Mouse (Mus musculus) stomach, embryonic 15.5 days (tissue): ENCODE data around the gene Efcab3. TPM values are rescaled to one million over a fixed set of nuclear protein-coding genes. Genes with fewer than 3 reads are reported as not detected.
"Not testable (repeated sequence)": the region's sequence is repeated elsewhere in the genome, so short reads cannot be mapped to it uniquely, and the experiment has no call there.

Experiments used
- ATAC-seq: fragments of 200-750 bp; cut with Nextera tagmentation; 2 replicates; pipeline ENCODE4 v1.8.0; 2017; ENCODE audit warnings: low read depth, moderate number of reproducible peaks, moderate TSS enrichment; ENCODE audit not compliant: insufficient read depth, low FRiP score
- H3K27ac ChIP-seq: fragments of 300-500 bp; sonication (generic); 2 replicates; pipeline ENCODE4 v1.5.1; 2015; ENCODE audit warnings: mild to moderate bottlenecking, inconsistent platforms
- H3K27me3 ChIP-seq: fragments of 300-500 bp; sonication (generic); replicated peaks from 2 replicates; pipeline ENCODE4 v1.6.1; 2015; ENCODE audit warnings: inconsistent platforms
- H3K36me3 ChIP-seq: fragments of 300-500 bp; sonication (generic); 2 replicates; pipeline ENCODE4 v1.6.1; 2015; ENCODE audit warnings: inconsistent platforms
- H3K4me1 ChIP-seq: fragments of 300-500 bp; sonication (generic); 2 replicates; pipeline ENCODE4 v1.6.1; 2015; ENCODE audit warnings: inconsistent platforms
- H3K4me2 ChIP-seq: fragments of 300-500 bp; sonication (generic); 2 replicates; pipeline ENCODE4 v1.6.1; 2015; ENCODE audit warnings: mild to moderate bottlenecking, inconsistent platforms
- H3K4me3 ChIP-seq: fragments of 300-500 bp; sonication (generic); replicated peaks from 2 replicates; pipeline ENCODE4 v1.5.1; 2015; ENCODE audit warnings: inconsistent platforms
- H3K9ac ChIP-seq: fragments of 300-500 bp; sonication (generic); 2 replicates; pipeline ENCODE4 v1.6.1; 2015; ENCODE audit warnings: inconsistent platforms
- H3K9me3 ChIP-seq: fragments of 300-500 bp; sonication (generic); 2 replicates; pipeline ENCODE4 v1.6.1; 2016; ENCODE audit warnings: inconsistent platforms
- WGBS: fragments of 180-500 bp; shearing (Covaris S2); methylation state at CpG from one replicate; pipeline ENCODE4 v1.1.7; 2015; 5-methylcytosine and 5-hydroxymethylcytosine counted together
- polyA plus RNA-seq: library from polyadenylated mRNA; unstranded; fragments of >200 nt; fragmentation: Nextera tagmentation; extraction: Ambion mirVana; gene quantifications from 2 replicates; pipeline ENCODE4 v1.2.1, GENCODE M21; 2015

The Efcab3 gene
- polyA plus RNA-seq = 0.58 TPM in 1 of 2 replicates, not detected in the other

DNA sequence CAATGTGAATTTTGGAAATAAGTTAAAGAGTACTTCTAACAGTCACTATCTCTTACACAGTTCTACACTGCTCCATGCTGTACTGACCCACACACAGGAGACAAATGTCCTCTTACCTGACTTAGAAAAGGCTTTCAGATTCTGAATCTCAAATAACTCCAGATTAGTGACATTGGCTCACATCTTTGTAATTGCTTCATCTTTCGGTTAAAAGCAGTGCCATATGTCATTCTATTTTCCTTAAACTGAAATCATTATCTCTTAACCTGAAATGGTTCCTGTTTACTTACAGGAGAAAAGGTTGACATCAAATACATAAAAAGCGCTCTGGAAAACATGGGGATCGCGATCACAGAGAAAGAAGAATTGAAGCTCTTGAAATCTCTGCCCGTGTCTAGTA, at the start of gene Efcab3:
Gene Efcab3, plus strand, starts transcription at position 301 of the 400 bp plus-strand sequence.
- no peak within 1 kb of the TSS for H3K4me2 ChIP-seq
- H3K36me3 ChIP-seq = no peaks in the 10 kb centered on the region
- 85% methylated on average over 5 of the region's 5 CpGs for WGBS
- no peak within 1 kb of the TSS for H3K9ac ChIP-seq
- no peak for ATAC-seq
- H3K9me3 ChIP-seq = no peaks in the 10 kb centered on the region
- no peak within 1 kb of the TSS for H3K4me3 ChIP-seq
- H3K27ac ChIP-seq = no peak within 1 kb of the TSS
- no peaks in the 10 kb centered on the region for H3K27me3 ChIP-seq
- no peaks in the 10 kb centered on the region for H3K4me1 ChIP-seq

DNA sequence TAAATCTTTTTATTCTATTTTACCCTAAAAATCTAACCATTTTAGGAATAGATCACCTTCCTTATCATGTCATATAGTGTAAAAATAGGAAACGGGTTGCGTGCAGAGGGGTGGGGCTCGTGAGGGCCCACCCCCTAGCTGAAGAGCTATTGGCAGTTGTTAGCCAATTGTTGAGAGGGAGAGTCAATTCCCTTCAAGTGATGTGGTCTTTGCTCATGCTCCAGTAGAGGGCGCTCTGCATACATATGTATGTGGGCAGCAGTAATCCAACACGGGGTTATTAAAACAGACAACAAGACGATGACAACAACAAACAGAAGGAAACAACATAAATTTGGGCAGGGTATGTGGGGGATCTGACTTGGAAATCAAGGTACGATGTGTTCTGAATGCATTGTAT, 42.3 kb upstream of the Efcab3 start:
- Histone ChIP-seq H3K4me1 (no peaks in the 10 kb centered on the region), H3K27me3 (no peaks in the 10 kb centered on the region), H3K4me3 (no peak overlapping the region), H3K9ac (no peak overlapping the region), H3K36me3 (no peaks in the 10 kb centered on the region), H3K4me2 (no peak overlapping the region), H3K9me3 (no peaks in the 10 kb centered on the region), H3K27ac (no peak overlapping the region)
- 72% methylated on average over 7 of the region's 7 CpGs for WGBS
- ATAC-seq = no peak

DNA sequence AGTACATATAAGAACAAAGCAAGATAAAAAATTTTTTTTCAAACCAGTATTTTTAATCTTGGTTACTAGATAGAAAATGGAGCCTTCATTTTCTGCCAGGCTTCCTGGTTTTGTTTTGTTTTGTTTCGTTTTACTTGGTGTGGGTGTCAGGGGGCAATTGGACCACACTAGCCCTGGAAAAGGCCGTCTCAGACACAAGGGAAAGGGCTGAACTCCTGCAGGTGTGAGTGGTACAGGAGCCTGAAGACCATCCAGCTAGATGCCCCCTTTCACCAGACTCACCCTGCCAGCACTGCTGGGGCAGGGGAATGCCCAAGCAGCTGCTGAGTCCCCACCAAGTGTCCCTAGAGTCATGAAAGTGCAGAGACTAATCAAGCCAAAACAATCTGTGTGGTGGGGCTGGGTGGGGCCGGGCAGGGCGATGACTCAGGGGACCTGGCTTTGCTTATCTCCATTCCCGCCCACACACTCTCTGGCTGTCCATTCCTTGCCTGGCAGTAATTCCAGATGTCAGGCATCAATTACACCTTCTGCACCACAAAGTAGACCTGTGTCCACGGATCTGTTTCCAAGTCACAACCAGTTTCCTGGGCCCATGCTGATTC, 34.5 kb upstream of the Efcab3 start:
- Histone ChIP-seq H3K27me3 (no peaks in the 10 kb centered on the region), H3K4me1 (no peaks in the 10 kb centered on the region), H3K4me2 (no peak overlapping the region), H3K36me3 (no peaks in the 10 kb centered on the region), H3K27ac (no peak overlapping the region), H3K9ac (no peak overlapping the region), H3K9me3 (no peaks in the 10 kb centered on the region), H3K4me3 (no peak overlapping the region)
- 32% methylated on average over 6 of the region's 6 CpGs for WGBS
- peak; percentile 94 for ATAC-seq

DNA sequence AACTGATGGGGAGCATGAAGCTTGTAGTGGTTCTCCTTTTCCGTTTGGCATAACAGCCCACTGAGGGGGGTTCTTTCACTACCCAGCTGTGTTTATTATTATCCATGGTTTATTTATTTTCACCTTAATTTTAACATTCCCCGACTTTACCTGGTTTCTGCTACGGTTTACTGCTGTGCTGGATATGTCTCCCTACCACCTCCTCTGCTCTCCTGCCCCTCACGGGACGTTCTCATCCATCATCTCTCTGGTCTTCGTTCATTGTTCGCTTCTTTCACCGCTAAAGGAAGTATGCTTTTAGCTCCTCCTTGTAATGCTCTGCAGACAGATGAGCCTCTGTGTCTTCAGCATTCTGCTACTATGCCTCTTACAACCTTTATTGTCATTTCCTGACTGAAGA, 33.9 kb upstream of the Efcab3 start:
- Histone ChIP-seq H3K9ac (no peak overlapping the region), H3K27ac (no peak overlapping the region), H3K36me3 (no peaks in the 10 kb centered on the region), H3K4me1 (no peaks in the 10 kb centered on the region), H3K27me3 (no peaks in the 10 kb centered on the region), H3K9me3 (no peaks in the 10 kb centered on the region), H3K4me3 (no peak overlapping the region), H3K4me2 (no peak overlapping the region)
- ATAC-seq = no peak
- 36% methylated on average over 8 of the region's 8 CpGs for WGBS

DNA sequence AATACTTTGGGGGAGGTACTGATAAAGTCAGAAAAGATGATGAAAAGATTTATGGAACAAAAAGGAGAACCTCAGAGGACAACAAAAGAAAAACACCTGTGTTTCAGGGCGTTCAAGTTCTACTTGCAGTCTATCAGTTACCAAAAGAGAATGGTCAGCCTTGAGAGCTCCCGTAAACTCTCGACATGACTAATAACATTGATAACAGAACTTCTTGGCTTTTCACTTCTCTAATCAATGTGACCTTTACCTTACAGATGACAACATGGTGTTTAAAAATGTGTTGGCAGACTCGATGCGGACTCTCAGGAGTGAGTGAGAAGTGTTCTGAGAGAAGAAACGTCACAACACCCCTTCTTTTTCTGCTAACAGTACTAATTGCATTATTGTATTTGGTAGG, 33.2 kb upstream of the Efcab3 start:
- Histone ChIP-seq H3K27me3 (no peaks in the 10 kb centered on the region), H3K4me2 (no peak overlapping the region), H3K4me1 (no peaks in the 10 kb centered on the region), H3K9ac (no peak overlapping the region), H3K9me3 (no peaks in the 10 kb centered on the region), H3K4me3 (no peak overlapping the region), H3K27ac (no peak overlapping the region), H3K36me3 (no peaks in the 10 kb centered on the region)
- 54% methylated on average over 6 of the region's 6 CpGs for WGBS
- no peak for ATAC-seq

DNA sequence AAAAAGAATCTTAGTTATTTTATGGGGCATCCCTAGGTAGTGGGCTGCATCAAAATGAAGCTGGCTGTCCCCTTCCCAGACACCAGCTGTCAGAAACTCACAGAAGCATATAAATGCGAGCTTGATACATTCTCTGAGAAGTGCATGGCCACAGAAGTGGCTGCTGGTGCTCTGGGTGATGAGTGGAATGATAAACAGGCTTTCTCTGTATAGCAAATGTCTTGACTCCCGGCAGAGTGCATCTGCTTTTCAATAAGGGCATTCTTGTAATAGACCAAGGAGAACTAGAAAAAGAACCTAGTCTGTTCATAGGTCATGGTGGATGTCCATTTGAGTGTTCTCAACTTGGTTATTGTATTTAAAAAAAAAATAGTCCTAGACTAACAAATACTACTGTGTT, 32.3 kb upstream of the Efcab3 start:
- no peak overlapping the region for H3K9ac ChIP-seq
- no peak for ATAC-seq
- WGBS = 51% methylated on average over 2 of the region's 2 CpGs

DNA sequence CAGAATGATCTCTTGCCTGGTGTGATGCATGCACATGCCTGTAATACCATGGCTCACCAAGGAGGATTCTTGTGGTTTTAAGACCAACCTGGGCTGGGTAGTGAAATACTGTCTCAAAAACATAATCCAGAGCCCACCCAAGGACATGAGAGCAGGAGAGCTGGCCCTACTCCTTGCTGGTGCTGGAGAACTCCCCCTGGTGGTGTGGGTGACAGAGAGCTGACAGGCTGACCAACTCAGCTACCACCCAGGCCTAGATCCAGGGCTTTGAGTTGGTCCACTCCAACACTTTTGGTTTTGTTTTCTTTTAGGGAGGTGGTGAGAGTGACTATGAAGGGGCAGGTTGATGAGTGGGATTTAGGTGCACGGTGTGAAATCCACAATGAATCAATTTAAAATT, 28.3 kb upstream of the Efcab3 start:
- H3K36me3 ChIP-seq = no peaks in the 10 kb centered on the region
- no peaks in the 10 kb centered on the region for H3K4me1 ChIP-seq
- no peak overlapping the region for H3K9ac ChIP-seq
- H3K4me3 ChIP-seq = no peak overlapping the region
- ATAC-seq = no peak
- no peak overlapping the region for H3K4me2 ChIP-seq
- WGBS = 72% methylated on average over 1 of the region's 1 CpGs
- no peak overlapping the region for H3K27ac ChIP-seq
- no peaks in the 10 kb centered on the region for H3K9me3 ChIP-seq
- H3K27me3 ChIP-seq = no peaks in the 10 kb centered on the region

More for the DNA sequence above, 32.3 kb upstream of the Efcab3 start:
- no peaks in the 10 kb centered on the region for H3K9me3 ChIP-seq
- H3K4me1 ChIP-seq = no peaks in the 10 kb centered on the region
- no peaks in the 10 kb centered on the region for H3K36me3 ChIP-seq
- H3K4me3 ChIP-seq = no peak overlapping the region
- no peak overlapping the region for H3K27ac ChIP-seq
- no peaks in the 10 kb centered on the region for H3K27me3 ChIP-seq
- H3K4me2 ChIP-seq = no peak overlapping the region

DNA sequence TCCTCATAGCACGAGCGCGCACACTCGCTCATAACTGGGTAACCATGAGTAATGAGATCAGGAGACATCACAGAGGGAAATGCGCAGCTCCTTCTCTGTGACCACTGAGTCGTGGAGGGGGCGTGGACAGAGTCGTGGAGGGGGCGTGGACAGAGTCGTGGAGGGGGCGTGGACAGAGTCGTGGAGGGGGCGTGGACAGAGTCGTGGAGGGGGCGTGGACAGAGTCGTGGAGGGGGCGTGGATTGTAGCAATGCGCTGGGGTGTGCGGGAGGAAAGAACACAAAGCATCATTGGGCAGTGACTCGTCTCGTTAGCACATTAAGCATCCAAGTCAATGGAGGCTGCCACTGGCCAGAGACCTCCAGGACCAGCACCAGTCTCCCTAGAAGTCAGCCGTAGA, 49.1 kb downstream of the Efcab3 start:
- WGBS = 72% methylated on average over 22 of the region's 22 CpGs
- not testable (repeated sequence) for H3K9ac ChIP-seq, H3K9me3 ChIP-seq, H3K4me1 ChIP-seq, H3K27ac ChIP-seq, H3K4me2 ChIP-seq, H3K36me3 ChIP-seq, H3K27me3 ChIP-seq, H3K4me3 ChIP-seq, ATAC-seq

DNA sequence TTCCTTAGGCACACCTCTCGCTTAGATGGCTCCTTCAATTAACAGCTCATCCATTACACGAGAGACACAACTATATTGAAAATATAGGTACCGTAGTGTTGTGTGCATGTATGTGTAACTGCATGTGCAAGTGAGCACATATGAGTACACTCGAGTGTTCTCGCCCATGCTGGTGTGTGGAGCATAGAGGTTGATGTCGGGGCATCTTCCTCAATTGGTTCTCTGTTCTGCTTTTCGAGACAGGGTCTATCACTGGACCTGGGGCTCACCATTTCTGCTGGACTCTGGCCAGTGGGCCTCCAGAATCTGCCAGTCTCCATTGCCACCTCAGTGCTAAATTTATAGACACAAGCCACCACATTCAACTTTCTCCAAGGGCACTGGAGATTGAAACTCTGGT, 54.4 kb downstream of the Efcab3 start:
- Histone ChIP-seq H3K4me3 (no peak overlapping the region), H3K9ac (no peak overlapping the region), H3K4me2 (no peak overlapping the region), H3K4me1 (no peaks in the 10 kb centered on the region), H3K27me3 (no peaks in the 10 kb centered on the region), H3K9me3 (no peaks in the 10 kb centered on the region), H3K36me3 (no peaks in the 10 kb centered on the region), H3K27ac (no peak overlapping the region)
- ATAC-seq = no peak
- WGBS = 81% methylated on average over 7 of the region's 7 CpGs

DNA sequence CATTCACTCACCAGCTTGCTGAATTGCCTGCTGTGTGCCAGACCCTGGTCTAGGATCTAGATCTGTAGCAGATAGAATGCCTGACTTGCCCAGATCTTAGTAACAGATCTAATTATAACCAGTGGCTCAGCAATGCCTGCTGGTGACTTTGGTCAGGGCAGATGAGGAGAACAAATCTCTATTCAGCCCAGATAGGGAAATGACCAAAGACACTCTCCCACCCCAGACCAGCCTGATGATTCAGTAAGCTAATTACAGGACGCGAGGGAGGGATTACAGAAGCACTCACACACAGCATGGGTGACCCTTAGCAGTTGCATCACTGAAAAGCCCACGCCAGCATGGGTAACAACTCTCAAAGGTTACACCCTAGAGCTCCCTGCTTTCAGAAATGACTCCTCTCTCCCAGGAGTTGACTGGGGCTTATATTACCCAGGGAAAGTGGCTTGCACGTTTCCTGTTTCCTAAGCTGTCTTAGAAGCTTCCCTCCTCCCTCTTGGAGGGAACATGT, 57.2 kb downstream of the Efcab3 start:
- ATAC-seq = no peak
- Histone ChIP-seq H3K9me3 (no peaks in the 10 kb centered on the region), H3K27ac (no peak overlapping the region), H3K36me3 (no peaks in the 10 kb centered on the region), H3K9ac (no peak overlapping the region), H3K4me2 (no peak overlapping the region), H3K27me3 (no peaks in the 10 kb centered on the region), H3K4me1 (no peaks in the 10 kb centered on the region), H3K4me3 (no peak overlapping the region)
- WGBS = 43% methylated on average over 4 of the region's 4 CpGs

DNA sequence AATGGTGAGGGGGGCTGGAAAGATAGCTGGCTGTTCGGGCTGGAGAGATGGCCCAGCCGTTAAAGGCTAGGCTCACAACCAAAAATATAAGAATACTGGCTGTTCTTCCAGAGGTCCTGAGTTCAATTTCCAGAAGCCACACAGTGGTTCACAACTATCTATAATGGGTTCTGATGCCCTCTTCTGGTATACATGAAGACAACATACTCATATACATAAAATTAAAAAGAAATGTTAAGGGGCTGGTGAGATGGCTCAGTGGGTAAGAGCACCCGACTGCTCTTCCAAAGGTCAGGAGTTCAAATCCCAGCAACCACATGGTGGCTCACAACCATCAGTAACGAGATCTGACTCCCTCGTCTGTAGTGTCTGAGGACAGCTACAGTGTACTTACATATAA, 58.4 kb downstream of the Efcab3 start:
- H3K4me1 ChIP-seq, H3K36me3 ChIP-seq, H3K4me2 ChIP-seq, H3K4me3 ChIP-seq, H3K27me3 ChIP-seq, H3K27ac ChIP-seq, H3K9ac ChIP-seq, H3K9me3 ChIP-seq, ATAC-seq: not testable (repeated sequence)
- WGBS = 74% methylated on average over 5 of the region's 5 CpGs

DNA sequence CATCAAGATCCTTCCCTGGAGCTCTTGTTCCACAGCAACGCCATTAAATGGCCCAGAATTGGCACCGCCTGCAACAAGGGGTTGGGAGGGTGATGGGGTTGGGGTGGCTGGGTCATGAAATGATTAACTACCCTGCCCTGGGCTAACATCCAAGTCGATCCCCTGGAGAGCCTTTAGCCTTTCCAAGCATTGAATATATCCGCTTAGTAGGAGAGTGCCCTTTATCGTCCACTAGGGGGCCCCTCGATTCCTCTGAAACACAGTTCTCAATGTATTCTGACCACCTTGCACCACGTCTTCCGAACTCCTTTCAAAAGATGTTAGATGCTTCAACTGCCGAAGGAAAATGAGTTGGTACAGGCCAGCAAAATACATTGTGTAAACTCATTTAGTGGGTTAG, 60.6 kb downstream of the Efcab3 start:
- Histone ChIP-seq H3K27me3 (no peaks in the 10 kb centered on the region), H3K4me3 (no peak overlapping the region), H3K27ac (no peak overlapping the region), H3K36me3 (no peaks in the 10 kb centered on the region), H3K9ac (no peak overlapping the region), H3K4me1 (peaks cover 11% of the 10 kb centered on the region), H3K9me3 (no peaks in the 10 kb centered on the region), H3K4me2 (no peak overlapping the region)
- WGBS = 7% methylated on average over 9 of the region's 9 CpGs
- ATAC-seq = peak; percentile 19; the same call in 1 of the 2 replicates
